Mouse (Mus musculus) limb, embryonic 15.5 days (tissue): Measurements from ENCODE around the gene Camkv. TPM values are rescaled to one million over a fixed set of nuclear protein-coding genes. Genes with fewer than 3 reads are reported as not detected.

ENCODE experiments used
- ATAC-seq: fragments of 200-750 bp; cut with Nextera tagmentation; 2 replicates; pipeline ENCODE4 v1.8.0; 2017; ENCODE audit warnings: low read depth, moderate TSS enrichment; ENCODE audit not compliant: insufficient number of reproducible peaks, low FRiP score, low TSS enrichment
- H3K27ac ChIP-seq: fragments of 300-500 bp; sonication (generic); 2 replicates; pipeline ENCODE4 v1.5.1; 2015; ENCODE audit warnings: moderate library complexity, mild to moderate bottlenecking, inconsistent platforms
- H3K27me3 ChIP-seq: fragments of 300-500 bp; sonication (generic); 2 replicates; pipeline ENCODE4 v1.6.1; 2015; ENCODE audit warnings: inconsistent platforms
- H3K36me3 ChIP-seq: fragments of 300-500 bp; sonication (generic); 2 replicates; pipeline ENCODE4 v1.6.1; 2015; ENCODE audit warnings: inconsistent platforms
- H3K4me1 ChIP-seq: fragments of 300-500 bp; sonication (generic); 2 replicates; pipeline ENCODE4 v1.6.1; 2015; ENCODE audit warnings: inconsistent platforms
- H3K4me2 ChIP-seq: fragments of 300-500 bp; sonication (generic); 2 replicates; pipeline ENCODE4 v1.6.1; 2015; ENCODE audit warnings: mild to moderate bottlenecking, inconsistent platforms
- H3K4me3 ChIP-seq: fragments of 300-500 bp; sonication (generic); 2 replicates; pipeline ENCODE4 v1.5.1; 2015; ENCODE audit warnings: mild to moderate bottlenecking, inconsistent platforms
- H3K9ac ChIP-seq: fragments of 300-500 bp; sonication (generic); 2 replicates; pipeline ENCODE4 v1.6.1; 2015; ENCODE audit warnings: inconsistent platforms
- H3K9me3 ChIP-seq: fragments of 300-500 bp; sonication (generic); 2 replicates; pipeline ENCODE4 v1.6.1; 2016; ENCODE audit warnings: inconsistent platforms
- WGBS: fragments of 180-500 bp; shearing (Covaris S2); methylation state at CpG from one replicate; pipeline ENCODE4 v1.1.7; 2015; 5-methylcytosine and 5-hydroxymethylcytosine counted together
- polyA plus RNA-seq: library from polyadenylated mRNA; unstranded; fragments of >200 nt; fragmentation: Nextera tagmentation; extraction: Ambion mirVana; gene quantifications from 2 replicates; pipeline ENCODE4 v1.2.1, GENCODE M21; 2015

Camkv gene
- polyA plus RNA-seq, 1 experiment from 2014 or later = 6.7 TPM

DNA sequence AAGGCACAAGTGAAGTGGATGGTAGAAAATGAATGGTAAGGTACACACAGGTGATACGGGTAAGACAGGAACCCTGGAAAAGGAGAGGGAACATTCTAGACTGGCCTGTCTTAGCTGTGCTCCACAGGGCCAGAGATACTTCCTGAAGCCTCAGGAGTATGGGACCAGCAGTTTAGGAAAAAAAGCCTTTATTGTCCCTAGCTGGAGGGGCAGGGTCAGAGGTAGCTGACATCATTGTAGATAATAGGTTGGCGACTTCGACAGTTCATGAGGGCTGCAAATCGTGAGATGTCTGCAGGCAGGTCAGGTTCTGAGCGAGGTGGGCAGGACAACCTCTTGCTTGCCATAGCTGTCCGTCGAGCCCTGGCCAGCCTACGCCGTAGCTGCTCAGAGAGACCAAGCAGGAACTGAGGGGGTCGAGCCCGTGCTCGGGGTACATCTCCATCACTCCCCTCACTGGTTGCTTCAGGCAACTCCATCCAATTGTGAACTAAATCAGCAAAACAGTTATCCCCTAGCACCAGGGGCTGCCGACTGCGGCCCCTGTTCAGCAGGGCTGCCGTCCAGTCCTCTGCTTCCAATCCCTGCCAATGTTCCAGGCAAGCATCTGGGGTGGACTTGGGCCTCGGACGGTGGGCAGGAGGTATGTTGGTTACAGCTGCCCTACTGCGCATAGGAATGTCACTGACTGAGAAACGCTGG lies 48.7 kb downstream of the Camkv start:
- H3K4me1 ChIP-seq = peaks cover 69% of the 10 kb centered on the region
- H3K9ac ChIP-seq = peak overlapping the region; percentile 66
- 0 out of 2 replicates have a peak, but pooled peaks cover 2% of the 10 kb centered on the region for H3K36me3 ChIP-seq
- H3K4me2 ChIP-seq = peak overlapping the region; percentile 81
- WGBS = 19% methylated on average over 19 of the region's 19 CpGs
- no peaks in the 10 kb centered on the region for H3K27me3 ChIP-seq
- peak overlapping the region; percentile 70 for H3K4me3 ChIP-seq
- H3K27ac ChIP-seq = peak overlapping the region; percentile 99
- H3K9me3 ChIP-seq = no peaks in the 10 kb centered on the region
- ATAC-seq = no peak

DNA sequence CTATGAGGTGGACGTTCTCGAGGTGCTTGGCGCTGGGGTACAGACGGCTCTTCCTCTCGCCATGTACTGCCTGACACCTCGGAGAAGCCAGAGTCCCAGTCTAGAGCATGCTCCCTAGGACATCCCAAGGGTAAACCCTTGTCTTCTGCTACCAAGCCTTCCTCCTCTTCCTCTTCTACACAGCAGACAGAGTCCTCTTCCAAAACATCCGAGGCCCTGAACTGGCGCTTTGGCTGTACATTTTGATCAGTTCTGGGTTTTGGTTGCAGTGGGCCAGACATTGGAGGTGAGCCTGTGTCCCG lies 49.2 kb downstream of the Camkv start:
- Histone ChIP-seq H3K27me3 (no peaks in the 10 kb centered on the region), H3K27ac (peak overlapping the region; percentile 99), H3K4me2 (peak overlapping the region; percentile 81), H3K4me1 (peaks cover 68% of the 10 kb centered on the region), H3K9me3 (no peaks in the 10 kb centered on the region), H3K4me3 (peak overlapping the region; percentile 70), H3K9ac (peak overlapping the region; percentile 66), H3K36me3 (0 out of 2 replicates have a peak, but pooled peaks cover 2% of the 10 kb centered on the region)
- ATAC-seq = no peak
- 17% methylated on average over 9 of the region's 9 CpGs for WGBS

DNA sequence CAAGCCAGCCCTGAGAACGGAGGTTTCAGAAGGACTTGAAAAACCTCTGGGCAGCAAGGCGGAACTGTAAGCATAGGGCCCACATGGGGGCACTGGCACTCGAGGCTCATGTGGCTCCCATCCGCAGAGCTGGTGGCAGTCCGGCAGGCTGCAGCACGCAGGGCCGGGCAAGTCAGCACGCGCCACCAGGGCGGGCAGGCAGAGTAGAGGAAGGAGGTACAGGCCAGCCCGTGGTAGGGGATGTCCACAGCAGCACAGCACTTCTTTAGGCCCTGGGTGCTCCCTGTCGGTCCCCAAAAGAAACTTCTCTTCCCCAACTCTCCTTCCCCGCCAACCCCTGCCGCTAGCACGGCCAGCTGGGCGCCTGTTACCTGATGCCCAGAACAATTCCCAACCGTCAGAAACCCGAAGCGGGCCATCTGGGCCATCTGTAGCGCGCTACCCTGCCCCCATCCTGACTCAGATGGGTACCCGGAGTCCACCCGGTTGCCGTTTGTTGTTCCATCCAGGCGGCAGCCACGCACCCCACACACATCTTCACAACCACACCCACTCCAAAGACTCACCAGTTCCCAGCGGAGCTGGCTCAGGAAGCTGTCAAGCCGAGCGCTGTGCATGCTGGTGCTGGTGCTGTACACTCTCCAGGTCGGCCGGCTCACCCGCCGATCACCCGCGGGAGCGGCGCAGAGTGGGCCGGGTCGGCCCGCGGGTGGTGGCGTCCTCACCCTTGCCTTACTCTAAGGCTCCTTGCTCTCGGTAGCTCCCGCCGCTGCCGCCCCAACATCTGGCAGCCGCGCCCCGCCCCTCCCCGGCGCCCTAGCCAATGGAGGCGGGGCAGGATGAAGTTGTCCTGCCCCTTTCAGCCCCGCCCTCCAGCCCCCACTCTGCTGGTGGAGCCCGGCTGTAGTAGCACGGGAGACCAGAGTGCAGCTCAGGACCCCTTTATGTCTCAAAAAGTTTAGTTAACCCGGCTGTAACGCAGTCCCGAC lies 50.0 kb downstream of the Camkv start, which contains the start of gene Inka1:
TSS of gene Inka1 (minus strand) at position 749 of the 989 bp plus-strand sequence.
- Histone ChIP-seq H3K9ac (peak within 1 kb of the TSS; percentile 66), H3K4me3 (peak within 1 kb of the TSS; percentile 70), H3K36me3 (0 out of 2 replicates have a peak, but pooled peaks cover 2% of the 10 kb centered on the region), H3K4me2 (peak within 1 kb of the TSS; percentile 81), H3K9me3 (no peaks in the 10 kb centered on the region), H3K4me1 (peaks cover 61% of the 10 kb centered on the region), H3K27me3 (no peaks in the 10 kb centered on the region), H3K27ac (peak within 1 kb of the TSS; percentile 99)
- peak; percentile 66 for ATAC-seq
- under 1% methylated on average over 57 of the region's 58 CpGs for WGBS

DNA sequence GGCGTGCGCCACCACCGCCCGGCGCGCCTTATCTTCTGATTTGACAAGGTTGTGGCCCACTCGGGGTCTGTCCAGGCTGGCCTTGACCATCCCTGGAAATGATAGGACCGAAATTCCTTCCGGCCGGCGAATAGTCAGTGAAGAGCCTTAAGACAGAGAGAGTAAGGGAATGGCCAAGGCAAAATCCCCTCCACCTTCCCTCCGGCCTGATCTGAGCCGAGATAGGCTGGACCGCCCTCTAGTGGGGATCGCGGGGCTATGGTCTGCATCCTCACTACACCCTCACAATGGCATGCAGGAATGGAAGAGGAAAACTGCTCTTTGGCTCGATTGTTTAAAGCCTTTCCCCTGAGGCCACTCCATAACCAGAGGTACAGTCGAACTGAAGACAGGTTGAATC lies 50.9 kb downstream of the Camkv start:
- 0 out of 2 replicates have a peak overlapping the region, but pooled peaks have one; percentile 66 for H3K9ac ChIP-seq
- H3K4me3 ChIP-seq = peak overlapping the region; percentile 70
- peak overlapping the region; percentile 99 for H3K27ac ChIP-seq
- no peaks in the 10 kb centered on the region for H3K27me3 ChIP-seq
- no peaks in the 10 kb centered on the region for H3K9me3 ChIP-seq
- ATAC-seq = peak; percentile 36; the same call in 1 of the 2 replicates
- peak overlapping the region; percentile 81 for H3K4me2 ChIP-seq
- 0 out of 2 replicates have a peak, but pooled peaks cover 2% of the 10 kb centered on the region for H3K36me3 ChIP-seq
- peaks cover 52% of the 10 kb centered on the region for H3K4me1 ChIP-seq
- WGBS = 3% methylated on average over 18 of the region's 18 CpGs

DNA sequence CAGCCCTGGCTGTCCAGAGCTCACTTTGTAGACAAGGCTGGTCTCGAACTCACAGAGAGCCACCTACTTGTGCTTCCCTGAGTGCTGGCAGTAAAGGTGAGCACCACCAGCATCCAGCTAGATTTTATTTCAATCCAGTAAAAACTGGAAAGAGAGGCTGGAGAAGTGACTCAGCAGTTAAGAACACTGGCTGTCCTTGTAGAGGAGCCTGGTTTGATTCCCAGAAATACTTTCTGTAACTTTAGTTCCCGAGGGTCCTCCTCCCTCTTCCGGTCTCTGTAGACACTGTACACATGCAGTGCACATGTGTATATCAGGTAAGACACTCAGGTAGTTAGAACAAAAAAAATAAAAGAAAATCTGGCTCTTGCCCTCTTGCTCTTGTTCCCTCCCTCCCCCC lies 52.5 kb downstream of the Camkv start:
- H3K4me2 ChIP-seq = no peak overlapping the region
- H3K9me3 ChIP-seq = no peaks in the 10 kb centered on the region
- peaks cover 38% of the 10 kb centered on the region for H3K4me1 ChIP-seq
- H3K9ac ChIP-seq = no peak overlapping the region
- H3K4me3 ChIP-seq = no peak overlapping the region
- 42% methylated on average over 3 of the region's 3 CpGs for WGBS
- H3K36me3 ChIP-seq = 0 out of 2 replicates have a peak, but pooled peaks cover 2% of the 10 kb centered on the region
- ATAC-seq = no peak
- H3K27ac ChIP-seq = no peak overlapping the region
- H3K27me3 ChIP-seq = no peaks in the 10 kb centered on the region

DNA sequence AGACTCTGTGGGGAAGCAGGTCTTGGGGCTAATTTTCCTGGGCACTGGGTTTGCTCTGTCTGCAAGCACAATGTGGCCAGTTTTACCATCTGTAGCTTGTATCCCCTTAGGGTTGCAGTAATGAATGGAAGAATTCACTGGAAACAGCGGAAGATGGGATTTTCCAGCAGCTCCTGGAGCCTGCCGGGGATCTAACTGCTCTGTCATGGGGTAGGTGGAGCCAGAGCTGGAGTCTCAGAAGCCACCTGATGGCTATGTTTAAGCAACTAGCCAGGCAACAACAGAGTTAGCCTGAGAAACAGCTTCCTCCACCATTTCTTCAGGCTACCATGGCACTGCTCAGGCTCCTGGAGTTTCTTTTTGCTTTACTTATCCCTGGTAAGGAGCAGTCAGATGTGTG lies 56.7 kb downstream of the Camkv start, which contains the start of gene Cdhr4:
TSS of gene Cdhr4 (plus strand) at position 301 of the 400 bp plus-strand sequence.
- Histone ChIP-seq H3K4me1 (peaks cover 13% of the 10 kb centered on the region), H3K27ac (no peak within 1 kb of the TSS), H3K36me3 (no peaks in the 10 kb centered on the region), H3K4me3 (no peak within 1 kb of the TSS), H3K27me3 (no peaks in the 10 kb centered on the region), H3K4me2 (no peak within 1 kb of the TSS), H3K9me3 (no peaks in the 10 kb centered on the region), H3K9ac (no peak within 1 kb of the TSS)
- no peak for ATAC-seq
- 35% methylated on average over 2 of the region's 2 CpGs for WGBS

DNA sequence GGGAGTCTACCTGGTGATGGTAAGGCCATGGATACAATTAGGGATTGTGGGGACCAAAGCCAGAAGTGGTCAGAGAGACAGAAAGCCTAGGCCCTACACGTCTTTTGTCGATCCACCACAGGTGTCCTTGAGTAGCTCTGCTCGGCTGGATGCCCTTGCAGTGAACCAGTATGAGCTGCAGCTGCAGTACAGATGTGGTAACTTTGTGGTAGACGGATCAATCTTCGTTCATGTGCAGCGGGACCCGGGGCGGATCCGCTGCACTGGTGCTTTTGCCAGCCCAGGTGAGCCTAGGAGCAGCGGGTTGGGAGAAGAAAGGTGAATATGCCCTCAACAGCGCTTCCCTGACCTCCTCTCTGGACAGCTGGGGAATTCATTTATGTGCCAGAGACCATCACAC lies 57.5 kb downstream of the Camkv start:
- no peaks in the 10 kb centered on the region for H3K36me3 ChIP-seq
- H3K9ac ChIP-seq = no peak overlapping the region
- H3K27ac ChIP-seq = no peak overlapping the region
- H3K4me3 ChIP-seq = no peak overlapping the region
- no peak overlapping the region for H3K4me2 ChIP-seq
- no peaks in the 10 kb centered on the region for H3K27me3 ChIP-seq
- WGBS = 84% methylated on average over 11 of the region's 11 CpGs
- 0 out of 2 replicates have a peak, but pooled peaks cover 6% of the 10 kb centered on the region for H3K4me1 ChIP-seq
- ATAC-seq = no peak
- H3K9me3 ChIP-seq = no peaks in the 10 kb centered on the region

DNA sequence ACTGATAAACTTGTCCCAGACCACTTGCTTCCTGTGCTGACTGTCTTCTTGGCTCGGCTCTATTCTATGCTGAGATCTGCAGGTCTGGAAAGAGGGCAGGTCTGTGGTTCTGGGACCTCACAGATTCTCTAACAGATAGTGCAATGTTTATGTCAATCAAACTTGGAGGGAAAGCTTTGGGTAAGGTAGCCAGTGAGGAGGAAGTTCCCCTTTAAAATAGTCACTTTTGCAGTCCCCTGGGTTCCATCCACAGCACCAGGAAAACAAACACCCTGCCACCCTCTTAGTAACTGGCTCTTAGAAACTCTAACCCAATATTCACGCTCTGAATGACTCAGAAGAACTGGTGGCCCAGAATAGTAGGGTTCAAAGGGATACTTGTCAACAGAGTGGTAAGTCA lies 59.0 kb downstream of the Camkv start:
- Histone ChIP-seq H3K4me2 (no peak overlapping the region), H3K27me3 (no peaks in the 10 kb centered on the region), H3K36me3 (no peaks in the 10 kb centered on the region), H3K9ac (0 out of 2 replicates have a peak overlapping the region, but pooled peaks have one; percentile 15), H3K4me1 (0 out of 2 replicates have a peak, but pooled peaks cover 5% of the 10 kb centered on the region), H3K9me3 (no peaks in the 10 kb centered on the region), H3K4me3 (no peak overlapping the region), H3K27ac (no peak overlapping the region)
- ATAC-seq = no peak
- WGBS = 50% methylated on average over 2 of the region's 2 CpGs

DNA sequence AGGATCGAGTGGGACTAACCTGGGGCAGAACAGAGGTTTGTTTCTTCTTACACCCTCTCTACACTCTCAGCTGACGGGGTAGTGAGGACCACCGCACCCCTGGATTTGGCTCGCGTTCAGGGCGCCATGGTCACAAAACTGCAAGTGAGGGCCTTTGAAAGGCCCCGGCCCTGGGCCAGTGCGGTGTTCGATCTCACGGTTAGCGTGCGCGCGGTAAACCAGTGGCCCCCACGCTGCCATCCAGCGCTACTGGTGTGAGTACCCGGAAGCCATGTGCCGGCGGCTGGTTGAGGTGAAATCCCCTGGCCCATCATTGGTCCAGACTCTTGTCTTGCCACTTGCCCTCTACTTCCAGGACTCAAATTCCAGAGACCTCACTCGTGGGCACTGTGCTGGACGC lies 60.0 kb downstream of the Camkv start:
- Histone ChIP-seq H3K4me3 (no peak overlapping the region), H3K27ac (no peak overlapping the region), H3K9me3 (no peaks in the 10 kb centered on the region), H3K27me3 (no peaks in the 10 kb centered on the region), H3K4me1 (0 out of 2 replicates have a peak, but pooled peaks cover 5% of the 10 kb centered on the region), H3K4me2 (no peak overlapping the region), H3K9ac (no peak overlapping the region), H3K36me3 (no peaks in the 10 kb centered on the region)
- ATAC-seq = no peak
- 91% methylated on average over 21 of the region's 21 CpGs for WGBS

DNA sequence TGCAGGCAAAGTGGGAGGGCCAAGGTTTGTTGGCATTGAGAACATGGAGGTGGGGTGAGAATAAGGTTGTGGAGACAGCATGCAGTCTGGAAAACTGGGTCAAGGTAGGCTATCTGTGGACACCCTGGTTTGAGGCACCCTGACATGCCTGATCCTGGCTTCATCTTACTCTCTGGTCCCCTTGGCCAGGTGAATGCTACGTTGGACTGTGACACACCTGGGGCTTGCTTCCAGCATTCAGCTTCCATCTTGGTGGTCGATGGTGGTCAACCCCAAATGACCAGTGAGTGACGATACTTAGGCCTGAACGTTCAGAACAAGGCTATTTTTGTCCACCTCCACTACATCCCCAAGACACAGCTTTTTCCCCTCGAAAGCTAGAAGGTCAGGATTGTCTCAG lies 60.6 kb downstream of the Camkv start, which contains the start of gene Gm20662:
TSS of gene Gm20662 (plus strand) at position 301 of the 400 bp plus-strand sequence.
- 87% methylated on average over 5 of the region's 5 CpGs for WGBS
- ATAC-seq = no peak
- H3K9ac ChIP-seq = no peak within 1 kb of the TSS

More for the DNA sequence above, 60.6 kb downstream of the Camkv start, which contains the start of gene Gm20662:
- Histone ChIP-seq H3K36me3 (no peaks in the 10 kb centered on the region), H3K27me3 (no peaks in the 10 kb centered on the region), H3K4me1 (0 out of 2 replicates have a peak, but pooled peaks cover 5% of the 10 kb centered on the region), H3K4me3 (no peak within 1 kb of the TSS), H3K27ac (no peak within 1 kb of the TSS), H3K4me2 (no peak within 1 kb of the TSS), H3K9me3 (no peaks in the 10 kb centered on the region)
